Comparison of ENCODE assay signal across 12 mouse cellular contexts in genomic region chr8:125080388-125081344, GRCm38 (mm10). TPM values are rescaled to one million over a fixed set of nuclear protein-coding genes. Genes with fewer than 3 reads are reported as not detected.
DNase-seq lines count a peak whose midpoint lies in the region; ATAC-seq and TF ChIP-seq lines count a peak whose summit lies in the region.
"Had no signal": no experiment of that assay in that cellular context is flagged by ENCODE, and none has a peak within 500 bp of the region (broad histone marks: within the 10 kb centered on the region; RNA-seq: fewer than 3 reads in every experiment).

No protein-coding gene starts in this region.

- ATAC-seq in intestine, embryonic 16.5 days: no peak
- no peak for ATAC-seq in intestine, postnatal 0 days

- H3K4me1 ChIP-seq in intestine, embryonic 16.5 days (ENCODE audit: control insufficient read depth, insufficient read depth, low read length): peaks cover 14% of the 10 kb centered on the region
- H3K4me1 ChIP-seq in intestine, postnatal 0 days (replicated peaks; ENCODE audit: control insufficient read depth, insufficient read depth, low read length): 0 out of 2 replicates have a peak, but pooled peaks cover 5% of the 10 kb centered on the region

- no peaks in the 10 kb centered on the region for H3K9me3 ChIP-seq in intestine, embryonic 16.5 days (ENCODE audit: control insufficient read depth, low read length)
- H3K9me3 ChIP-seq in intestine, postnatal 0 days (ENCODE audit: control insufficient read depth): no peaks in the 10 kb centered on the region
- H3K9me3 ChIP-seq: embryonic facial prominence, embryonic 15.5 days; liver, embryonic 15.5 days had no signal

- no peak overlapping the region for H3K4me2 ChIP-seq in intestine, embryonic 16.5 days (ENCODE audit: low read depth, low read length)
- H3K4me2 ChIP-seq in intestine, postnatal 0 days (replicated peaks; ENCODE audit: low read depth): no peak overlapping the region
- H3K4me2 ChIP-seq: embryonic facial prominence, embryonic 15.5 days; liver, embryonic 15.5 days had no signal

- no peak overlapping the region for H3K4me3 ChIP-seq in intestine, embryonic 16.5 days (ENCODE audit: low read length)
- no peak overlapping the region for H3K4me3 ChIP-seq in intestine, postnatal 0 days (ENCODE audit: low read depth, low read length)
- H3K4me3 ChIP-seq: embryonic facial prominence, embryonic 15.5 days; liver, embryonic 15.5 days had no signal

- WGBS in intestine, embryonic 16.5 days: 63% methylated on average over 19 of the region's 19 CpGs
- 64% methylated on average over 19 of the region's 19 CpGs for WGBS in intestine, postnatal 0 days

- TF ChIP-seq CTCF in intestine, postnatal 0 days (IDR thresholded peaks at IDR 0.05; ENCODE audit: low read depth): no peak

- peak overlapping the region; percentile 30; the same call in 1 of the 2 replicates for H3K9ac ChIP-seq in intestine, embryonic 16.5 days (ENCODE audit: low read depth, low read length)
- H3K9ac ChIP-seq in intestine, postnatal 0 days (ENCODE audit: low read depth, low read length): no peak overlapping the region
- H3K9ac ChIP-seq: embryonic facial prominence, embryonic 15.5 days; liver, embryonic 15.5 days had no signal

- H3K27me3 ChIP-seq in intestine, embryonic 16.5 days (replicated peaks; ENCODE audit: control insufficient read depth, insufficient read depth, low read length): no peaks in the 10 kb centered on the region
- no peaks in the 10 kb centered on the region for H3K27me3 ChIP-seq in intestine, postnatal 0 days (replicated peaks; ENCODE audit: control insufficient read depth, insufficient read depth, low read length)
- H3K27me3 ChIP-seq: embryonic facial prominence, embryonic 15.5 days; liver, embryonic 15.5 days had no signal

- H3K36me3 ChIP-seq in intestine, embryonic 16.5 days (ENCODE audit: control insufficient read depth, insufficient read depth, low read length): no peaks in the 10 kb centered on the region
- H3K36me3 ChIP-seq in intestine, postnatal 0 days (ENCODE audit: control insufficient read depth, insufficient read depth): no peaks in the 10 kb centered on the region
- H3K36me3 ChIP-seq: embryonic facial prominence, embryonic 15.5 days; liver, embryonic 15.5 days had no signal

- intact Hi-C loops in gastrocnemius, postnatal 36 days (cut with DNase I): no loop called here

- no peak overlapping the region for H3K27ac ChIP-seq in intestine, embryonic 16.5 days (ENCODE audit: low read length)
- no peak overlapping the region for H3K27ac ChIP-seq in intestine, postnatal 0 days (ENCODE audit: low read depth, low read length)
- H3K27ac ChIP-seq: embryonic facial prominence, embryonic 15.5 days; liver, embryonic 15.5 days had no signal

- DNase-seq in retina, embryonic 14.5 days (ENCODE audit: low spot score): peak; percentile 42
- DNase-seq in retina, postnatal 1 day: no peak
- peak; percentile 31 for DNase-seq in induced T-regulatory cell, adult 2 months (ENCODE audit: low read depth)
- no peak for DNase-seq in adrenal gland, adult 2 months
- no peak for DNase-seq in gastrocnemius, postnatal 36 days
- DNase-seq: cerebellum, adult 9-11 months; gastrocnemius, postnatal 25 days; thymus, postnatal 25 days had no signal

RNA-seq across cellular contexts. Expression of gene Disc1, which starts 26.7 kb away (rescaled TPM):
- polyA plus RNA-seq in intestine, embryonic 16.5 days (2015; fragmentation: Nextera tagmentation; extraction: Ambion mirVana): 1.5 and 1.7 TPM in 2 replicates
- 0.39 and 0.40 TPM in 2 replicates for polyA plus RNA-seq in intestine, postnatal 0 days (2015; fragmentation: Nextera tagmentation; extraction: Ambion mirVana)
- total RNA-seq in adrenal gland, adult 2 months (2021): 1 to 10 TPM; 1.2 to 1.8 TPM
- 0.79 and 1.1 TPM in 2 replicates for polyA plus RNA-seq in adrenal gland, adult 2 months (2012; rRNA removed)
- total RNA-seq in gastrocnemius, postnatal 36 days (2021): under 1 TPM; 0.82 to 0.99 TPM

Comparison
In these comparisons a context has a peak if more than half of its experiments do, and no peak if none do; other contexts are left out.
1. DNase-seq: peak in retina, embryonic 14.5 days (single experiment) and induced T-regulatory cell, adult 2 months (single experiment); none in retina, postnatal 1 day (single experiment), adrenal gland, adult 2 months (single experiment) and gastrocnemius, postnatal 36 days (0 of 2).